Mouse (Mus musculus) mouse embryonic stem cell (cell line): ENCODE results near the gene Kif2a.
"Not testable (repeated sequence)": the region's sequence is repeated elsewhere in the genome, so short reads cannot be mapped to it uniquely, and the experiment has no call there.

ENCODE experiments used
- in situ Hi-C, 2 experiments: fragments of 300-500 bp; cut with MboI; formaldehyde crosslinking; loops; 1 replicate in 1 of 2; 3 replicates in 1 of 2; pipeline ENCODE4 v1.14.3; 2019 to 2020; ENCODE audit warnings: low sequenced_read_pairs in 2 of 2, low pct_unique_long_range_greater_than_20kb in 1 of 2, mixed read lengths in 1 of 2; ENCODE audit not compliant: unreplicated experiment in 1 of 2

The Kif2a gene

DNA sequence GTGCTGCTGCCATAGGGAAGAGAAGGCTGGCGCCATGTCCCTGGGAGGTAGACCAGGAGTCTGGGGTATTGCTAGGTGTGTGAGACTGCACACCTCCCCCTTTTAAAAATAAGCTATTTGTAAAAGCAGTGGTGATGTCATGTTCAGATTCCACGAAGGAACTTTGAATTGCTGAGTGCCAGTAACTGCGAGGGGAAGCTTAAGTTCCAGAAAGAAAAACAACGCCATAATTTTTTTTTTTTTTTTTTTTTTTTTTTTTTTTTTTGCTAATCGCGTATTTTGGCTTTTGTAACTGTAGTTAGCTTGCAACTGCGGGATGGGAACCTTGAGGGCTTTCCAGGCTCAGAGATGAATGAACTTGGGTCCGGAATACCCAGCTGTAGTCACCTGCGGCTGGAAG is 76.4 kb downstream of the Kif2a start:
- in situ Hi-C loops: loop anchor here in 1 of 2 experiments (10.0 kb wide), 1 partner anchor 159 kb away; no protein-coding TSS in a partner anchor

DNA sequence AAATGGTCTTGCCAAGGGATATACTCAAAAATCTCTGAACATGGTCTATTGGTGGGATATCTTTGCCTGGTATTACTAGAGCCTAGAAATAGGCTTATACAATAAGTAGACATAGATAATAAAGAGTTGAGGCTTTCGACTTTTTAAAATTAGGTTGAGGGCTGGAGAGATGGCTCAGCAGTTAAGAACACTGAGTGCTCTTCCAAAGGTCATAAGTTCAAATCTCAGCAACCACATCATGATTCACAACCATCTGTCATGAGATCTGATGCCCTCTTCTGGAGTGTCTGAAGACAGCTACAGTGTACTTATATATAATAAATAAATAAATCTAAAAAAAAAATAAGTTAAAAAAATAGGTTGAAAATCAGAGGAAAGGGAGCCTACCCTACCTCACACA is 79.2 kb downstream of the Kif2a start:
- in situ Hi-C loops: loop anchor here in 1 of 2 experiments (10.0 kb wide), 1 partner anchor 162 kb away; no protein-coding TSS in a partner anchor

DNA sequence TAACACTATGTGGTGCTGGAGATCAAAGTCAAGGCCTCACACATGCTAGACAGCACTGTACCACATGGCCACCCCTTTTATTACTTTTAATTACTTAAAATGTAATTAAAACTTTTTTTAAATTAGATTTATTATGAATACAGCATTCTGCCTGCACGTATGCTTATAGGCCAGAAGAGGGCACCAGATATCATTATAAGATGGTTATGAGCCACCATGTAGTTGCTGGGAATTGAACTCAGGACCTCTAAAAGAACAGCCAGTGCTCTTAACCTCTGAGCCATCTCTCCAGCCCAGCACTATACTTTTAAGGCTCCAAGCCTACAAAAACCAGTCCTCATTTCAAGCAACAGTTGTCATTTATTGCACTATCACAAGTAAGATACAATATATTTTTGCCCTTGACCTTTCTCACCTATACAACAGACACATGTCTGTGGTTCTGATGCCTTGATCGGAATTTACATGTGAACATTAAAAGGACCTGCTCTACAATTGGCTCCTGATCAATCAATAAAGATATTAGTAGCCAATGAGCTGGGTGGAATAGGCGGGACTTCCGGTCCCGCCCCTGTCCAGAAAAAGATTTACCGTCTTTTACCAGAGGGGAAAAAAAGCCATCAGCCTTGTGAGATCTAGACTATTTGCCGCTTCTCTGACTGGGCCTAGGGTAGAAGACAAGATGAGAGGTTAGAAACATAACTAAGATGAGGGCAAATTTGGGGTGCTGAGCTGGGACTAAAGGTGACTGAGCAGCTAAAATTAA is 80.5 kb downstream of the Kif2a start:
- in situ Hi-C loops: loop anchor here in 1 of 2 experiments (10.0 kb wide), 1 partner anchor 163 kb away; no protein-coding TSS in a partner anchor

DNA sequence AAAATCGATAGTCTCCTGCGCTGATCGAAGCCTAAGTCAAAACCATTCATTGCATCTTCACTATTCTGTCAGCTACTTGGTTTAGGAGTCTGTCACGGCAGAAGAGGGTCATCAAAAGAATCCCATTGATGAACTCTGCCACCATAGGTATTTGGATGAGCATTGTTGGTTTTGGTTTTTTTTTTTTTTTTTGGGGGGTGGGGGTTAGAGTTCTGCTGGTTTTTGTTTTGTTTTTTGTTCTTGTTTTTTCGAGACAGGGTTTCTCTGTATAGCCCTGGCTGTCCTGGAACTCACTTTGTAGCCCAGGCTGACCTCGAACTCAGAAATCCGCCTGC is 84.8 kb downstream of the Kif2a start:
- in situ Hi-C loops: no loop called here

- in situ Hi-C loops: no loop called here
Observed at GRCm38 (mm10) chr13:106936256-106937137, 85.4 kb downstream of the Kif2a start, which contains the start of gene Ipo11. TSS of gene Ipo11 (minus strand) at chr13:106936958.

DNA sequence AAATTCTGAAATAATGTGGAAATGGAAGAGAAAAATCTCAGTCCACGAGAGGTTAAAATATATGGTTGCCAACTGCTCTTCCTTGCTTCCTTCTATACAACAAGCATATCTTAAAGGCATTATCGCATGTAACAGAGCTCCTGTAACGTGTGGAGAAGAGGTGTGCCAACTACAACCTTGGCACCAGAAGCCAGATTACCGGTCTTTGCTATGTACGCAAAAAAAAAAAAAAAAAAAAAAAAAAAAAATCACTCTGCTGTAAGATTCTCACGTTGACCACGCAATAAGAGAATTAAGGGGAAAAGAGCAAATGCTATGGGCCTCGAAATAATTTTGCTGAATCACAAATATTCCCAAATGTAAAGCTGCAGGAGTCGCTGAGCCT is 86.1 kb downstream of the Kif2a start:
- in situ Hi-C loops: no loop called here

GRCm38 (mm10) chr13:106929201-106929600 is 92.7 kb downstream of the Kif2a start:
- in situ Hi-C loops: no loop called here

DNA sequence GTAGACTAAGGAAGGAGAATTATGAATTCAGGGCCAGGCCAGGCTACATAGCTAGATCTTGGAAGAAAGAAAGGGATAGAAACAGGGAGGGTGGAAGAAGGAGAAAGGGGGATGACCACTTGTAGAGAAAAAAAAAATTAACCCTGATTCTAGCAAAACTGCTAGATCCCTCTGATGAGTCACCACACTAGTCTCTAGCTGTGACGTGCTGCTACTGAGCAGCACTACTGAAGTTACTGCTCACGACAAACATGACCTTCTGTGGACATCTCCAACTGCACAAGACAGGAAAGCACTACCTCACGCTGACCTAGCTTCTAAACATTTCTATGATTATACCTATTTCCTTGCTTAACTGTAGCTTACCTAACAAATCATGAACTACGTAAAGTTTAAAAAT is 93.6 kb downstream of the Kif2a start:
- in situ Hi-C loops: no loop called here

GRCm38 (mm10) chr13:106925921-106926320 is 96.0 kb downstream of the Kif2a start:
- in situ Hi-C loops: not testable (repeated sequence)

DNA sequence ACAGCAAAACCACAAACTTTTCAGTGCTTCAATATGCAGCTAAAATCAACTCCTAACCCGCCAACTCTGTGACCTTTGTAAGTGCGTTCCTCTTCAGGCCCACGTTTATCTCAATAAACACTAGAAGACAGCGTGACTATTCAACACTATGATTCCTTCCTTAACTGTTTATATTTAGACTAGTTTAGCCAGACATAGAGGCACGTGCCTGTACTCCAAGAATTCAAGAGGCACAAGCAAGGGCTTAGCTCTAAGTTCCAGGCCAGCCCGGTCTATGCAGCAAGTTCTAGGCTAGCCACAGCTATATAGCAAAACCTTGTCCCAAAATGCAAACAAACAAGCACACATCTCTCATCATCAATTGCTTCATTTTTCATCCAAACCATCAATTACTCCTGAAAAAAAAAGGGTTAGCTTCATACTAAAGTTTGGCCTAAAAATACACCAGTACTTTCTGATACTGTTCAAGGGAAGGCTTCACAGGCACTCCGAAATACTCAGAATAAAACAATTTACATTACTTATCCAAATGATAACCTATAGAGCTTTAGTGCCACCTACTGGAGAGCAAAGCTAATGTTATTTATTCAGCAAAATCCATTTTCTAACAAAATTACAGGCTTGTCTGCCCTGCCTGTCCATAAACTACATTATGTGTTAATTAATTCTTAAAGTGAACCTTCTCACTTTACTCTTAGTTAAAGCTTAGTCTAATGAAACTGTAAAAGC is 103.4 kb downstream of the Kif2a start:
- in situ Hi-C loops: no loop called here

GRCm38 (mm10) chr13:106913125-106913736 is 108.7 kb downstream of the Kif2a start:
- in situ Hi-C loops: no loop called here

DNA sequence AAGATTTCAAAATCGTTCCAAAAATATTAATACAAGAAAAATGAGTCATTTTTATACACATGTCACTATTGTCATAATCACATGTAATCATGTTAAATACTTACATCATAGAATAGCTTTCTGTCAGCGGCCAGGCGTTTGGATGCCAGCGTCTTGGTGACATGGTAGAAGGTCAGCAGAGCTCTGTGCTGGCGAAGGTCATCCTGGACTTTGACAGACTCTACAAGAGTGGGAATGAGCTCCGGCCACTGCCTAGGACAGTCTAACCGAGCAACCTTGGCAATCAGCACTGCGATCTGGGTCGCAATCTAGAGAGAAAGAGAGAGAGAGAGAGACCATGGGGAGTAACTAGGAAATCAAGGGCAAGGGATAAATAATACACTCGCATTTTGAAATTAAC is 111.8 kb downstream of the Kif2a start:
- in situ Hi-C loops: no loop called here
